Mouse (Mus musculus) kidney, adult 2 months (tissue): ENCODE measurements around the gene Irx3. TPM values are rescaled to one million over a fixed set of nuclear protein-coding genes. Genes with fewer than 3 reads are reported as not detected.

Experiments used
- DNase-seq: peaks from one replicate; pipeline ENCODE4 v3.0.0; 2021
- H3K27ac ChIP-seq: fragments of 200-500 bp; 2 replicates; pipeline ENCODE4 v1.5.1; 2012; ENCODE audit warnings: low read depth, low read length, control low read depth, inconsistent platforms; ENCODE audit not compliant: insufficient read depth
- H3K27me3 ChIP-seq: fragments of 200-500 bp; replicated peaks from 2 replicates; pipeline ENCODE4 v1.6.1; 2012; ENCODE audit warnings: mild to moderate bottlenecking, moderate library complexity, low read length, inconsistent platforms; ENCODE audit not compliant: control insufficient read depth, insufficient read depth
- H3K36me3 ChIP-seq: fragments of 200-500 bp; 2 replicates; pipeline ENCODE4 v1.6.1; 2012; ENCODE audit warnings: mild to moderate bottlenecking, moderate library complexity, low read length, inconsistent platforms; ENCODE audit not compliant: control insufficient read depth, insufficient read depth
- H3K4me1 ChIP-seq: fragments of 200-500 bp; 2 replicates; pipeline ENCODE4 v1.6.1; 2011; ENCODE audit warnings: low read length; ENCODE audit not compliant: control insufficient read depth, insufficient read depth
- H3K4me3 ChIP-seq: fragments of 200-500 bp; 2 replicates; pipeline ENCODE4 v1.5.1; 2011; ENCODE audit warnings: mild to moderate bottlenecking, low read depth, low read length, control low read depth; ENCODE audit not compliant: insufficient read depth
- CTCF ChIP-seq: fragments of 200-500 bp; conservative IDR thresholded peaks from 2 replicates; pipeline ENCODE4 v1.5.1; 2011; ENCODE audit warnings: low read depth, mild to moderate bottlenecking, control low read depth, low read length, moderate library complexity, mixed read lengths; ENCODE audit not compliant: insufficient read depth, insufficient read length
- POLR2A ChIP-seq: fragments of 200-500 bp; IDR thresholded peaks from one replicate; pipeline ENCODE4 v1.6.1; 2011; ENCODE audit warnings: low read depth, low read length, control low read depth
- WGBS: fragments of 180-500 bp; shearing (Covaris S2); methylation state at CpG from one replicate; pipeline ENCODE4 v1.1.7; 2018; 5-methylcytosine and 5-hydroxymethylcytosine counted together
- polyA plus RNA-seq: library from polyadenylated mRNA; depleted of rRNA; stranded (reverse); fragments of >200 nt; gene quantifications from 2 replicates; pipeline ENCODE4 v1.2.3, GENCODE M21; 2012

Gene Irx3
- polyA plus RNA-seq, 1 experiment, result 22.3 TPM

DNA sequence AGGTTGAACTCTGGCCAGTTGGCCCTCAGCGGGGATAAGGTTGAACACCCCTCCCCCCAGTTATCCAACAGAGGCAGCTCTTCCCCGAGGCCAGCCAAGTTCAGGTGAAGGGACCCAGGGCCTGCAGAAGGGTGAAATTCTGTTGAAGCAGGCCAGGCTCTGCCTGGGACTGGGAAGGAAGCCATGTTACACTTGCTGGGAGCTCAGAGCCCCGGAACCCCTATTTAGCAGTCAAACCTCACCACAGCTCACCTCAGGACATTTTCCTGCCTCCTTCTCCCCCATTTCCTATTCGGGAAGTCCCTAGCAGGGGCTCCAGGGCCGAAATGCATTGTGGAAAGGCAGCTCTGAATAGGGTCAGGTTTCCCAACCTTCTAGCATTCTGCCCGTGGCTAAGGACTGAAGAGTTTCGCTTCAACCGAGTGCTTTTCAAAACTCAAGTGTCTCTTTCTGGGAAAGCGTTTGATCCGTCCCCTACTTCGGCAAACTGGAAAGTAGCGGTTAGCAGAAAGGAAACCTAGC, 4.9 kb upstream of the Irx3 start:
- no peaks in the 10 kb centered on the region for H3K27me3 ChIP-seq
- peak; percentile 64 for DNase-seq
- H3K4me1 ChIP-seq, result no peaks in the 10 kb centered on the region
- H3K36me3 ChIP-seq, result no peaks in the 10 kb centered on the region
- WGBS, result 43% methylated on average over 12 of the region's 12 CpGs
- H3K27ac ChIP-seq, result no peak overlapping the region
- TF ChIP-seq CTCF (no peak), POLR2A (no peak)
- H3K4me3 ChIP-seq, result no peak overlapping the region

DNA sequence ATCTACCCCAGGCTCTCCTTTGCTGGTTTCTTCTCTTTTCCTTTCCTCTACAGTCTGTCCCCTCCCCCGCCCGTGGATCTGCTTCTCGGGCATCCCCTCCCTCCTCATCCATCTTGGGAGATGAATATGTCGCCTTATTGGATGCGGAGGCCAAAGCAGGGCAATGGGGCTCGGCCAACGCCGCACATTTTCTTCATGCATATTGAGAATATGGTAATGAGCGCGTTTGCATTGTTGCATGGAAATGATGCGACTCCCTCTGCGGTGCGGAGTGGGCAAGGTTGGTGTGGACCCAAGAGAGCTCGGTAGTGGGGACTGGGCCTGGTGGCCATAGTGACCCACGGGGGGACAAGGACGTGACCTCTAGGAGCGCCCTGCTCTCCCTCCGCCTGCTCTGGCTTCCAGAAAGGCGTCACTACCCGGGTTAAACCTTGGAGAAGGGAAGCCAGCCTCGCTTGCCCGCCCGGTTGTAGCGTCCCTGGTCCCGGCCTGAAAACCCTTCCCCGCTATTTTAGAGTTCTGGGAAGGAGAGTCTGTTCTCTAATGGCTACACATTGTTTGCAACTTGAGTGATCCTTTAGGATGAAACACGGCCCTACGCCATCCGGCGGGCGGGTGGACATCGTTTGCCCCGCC, 4.3 kb upstream of the Irx3 start:
- DNase-seq, result peak; percentile 13
- no peaks in the 10 kb centered on the region for H3K36me3 ChIP-seq
- H3K4me1 ChIP-seq, result no peaks in the 10 kb centered on the region
- H3K27me3 ChIP-seq, result no peaks in the 10 kb centered on the region
- 28% methylated on average over 33 of the region's 33 CpGs for WGBS
- H3K4me3 ChIP-seq, result peak overlapping the region; percentile 7; the same call in 1 of the 2 replicates
- no peak overlapping the region for H3K27ac ChIP-seq
- TF ChIP-seq CTCF, result no peak
- no peak for TF ChIP-seq POLR2A

DNA sequence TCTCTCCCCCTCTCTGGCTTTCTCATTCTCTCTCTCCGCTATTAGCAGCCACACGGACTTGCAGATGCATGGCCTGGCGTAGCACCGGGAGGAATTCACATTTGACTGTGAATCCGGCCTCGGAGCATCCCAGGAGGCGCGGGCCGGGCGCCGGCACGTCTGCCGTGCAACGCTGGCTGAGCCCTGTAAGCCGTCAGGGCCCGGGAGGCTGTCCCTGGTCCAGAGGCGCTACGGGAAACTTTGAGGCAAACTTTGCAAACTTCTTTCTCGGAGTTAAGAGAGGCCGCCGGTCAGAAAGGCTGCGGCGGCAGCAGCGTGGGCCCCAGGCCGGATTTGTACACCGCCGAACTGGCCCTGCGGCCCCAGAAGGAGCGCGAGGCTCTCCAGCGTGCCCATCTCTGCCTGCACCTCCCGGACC, 3.4 kb upstream of the Irx3 start:
- no peak overlapping the region for H3K27ac ChIP-seq
- no peaks in the 10 kb centered on the region for H3K4me1 ChIP-seq
- no peaks in the 10 kb centered on the region for H3K36me3 ChIP-seq
- H3K27me3 ChIP-seq, result no peaks in the 10 kb centered on the region
- whole genome bisulfite sequencing, result 6% methylated on average over 32 of the region's 32 CpGs
- no peak for TF ChIP-seq POLR2A
- peak; percentile 39 for DNase-seq
- peak overlapping the region; percentile 38 for H3K4me3 ChIP-seq

DNA sequence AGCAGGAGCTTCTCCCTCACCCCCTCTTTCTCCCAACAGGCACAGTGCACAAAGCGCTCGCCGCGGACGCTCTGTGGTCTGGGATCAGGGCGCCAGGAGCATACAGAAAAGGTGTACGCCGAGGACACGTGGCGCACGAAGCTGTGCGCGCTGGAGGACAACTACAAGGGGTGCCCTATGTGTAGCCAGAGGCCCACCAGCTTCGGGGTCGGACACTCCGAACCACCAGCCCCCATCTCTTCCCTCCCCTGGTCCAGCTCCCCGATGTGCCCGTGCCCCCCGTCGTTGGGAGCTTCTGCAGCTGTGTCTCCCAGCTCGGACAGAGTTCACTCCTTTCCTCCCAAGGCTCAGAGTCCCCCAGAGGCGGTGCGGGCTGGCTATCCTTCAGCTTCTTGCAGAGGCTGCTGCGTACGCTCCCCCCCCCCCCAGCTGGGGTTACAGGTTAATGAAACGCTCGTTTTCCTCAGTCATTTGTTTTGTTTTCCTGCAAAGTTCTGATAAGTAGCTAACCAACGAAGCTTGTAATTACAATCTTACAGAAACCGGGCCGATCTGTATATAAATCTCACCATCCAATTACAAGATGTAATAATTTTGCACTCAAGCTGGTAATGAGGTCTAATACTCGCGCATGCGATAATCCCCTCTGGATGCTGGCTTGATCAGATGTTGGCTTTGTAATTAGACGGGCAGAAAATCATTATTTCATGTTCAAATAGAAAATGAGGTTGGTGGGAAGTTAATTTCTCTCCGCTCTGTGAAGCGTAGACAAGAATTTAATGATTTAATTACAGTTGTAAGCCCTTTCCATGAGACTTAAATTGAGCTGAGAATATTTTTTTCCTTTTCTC, 2.8 kb upstream of the Irx3 start:
- no peak overlapping the region for H3K4me3 ChIP-seq
- no peak overlapping the region for H3K27ac ChIP-seq

DNA sequence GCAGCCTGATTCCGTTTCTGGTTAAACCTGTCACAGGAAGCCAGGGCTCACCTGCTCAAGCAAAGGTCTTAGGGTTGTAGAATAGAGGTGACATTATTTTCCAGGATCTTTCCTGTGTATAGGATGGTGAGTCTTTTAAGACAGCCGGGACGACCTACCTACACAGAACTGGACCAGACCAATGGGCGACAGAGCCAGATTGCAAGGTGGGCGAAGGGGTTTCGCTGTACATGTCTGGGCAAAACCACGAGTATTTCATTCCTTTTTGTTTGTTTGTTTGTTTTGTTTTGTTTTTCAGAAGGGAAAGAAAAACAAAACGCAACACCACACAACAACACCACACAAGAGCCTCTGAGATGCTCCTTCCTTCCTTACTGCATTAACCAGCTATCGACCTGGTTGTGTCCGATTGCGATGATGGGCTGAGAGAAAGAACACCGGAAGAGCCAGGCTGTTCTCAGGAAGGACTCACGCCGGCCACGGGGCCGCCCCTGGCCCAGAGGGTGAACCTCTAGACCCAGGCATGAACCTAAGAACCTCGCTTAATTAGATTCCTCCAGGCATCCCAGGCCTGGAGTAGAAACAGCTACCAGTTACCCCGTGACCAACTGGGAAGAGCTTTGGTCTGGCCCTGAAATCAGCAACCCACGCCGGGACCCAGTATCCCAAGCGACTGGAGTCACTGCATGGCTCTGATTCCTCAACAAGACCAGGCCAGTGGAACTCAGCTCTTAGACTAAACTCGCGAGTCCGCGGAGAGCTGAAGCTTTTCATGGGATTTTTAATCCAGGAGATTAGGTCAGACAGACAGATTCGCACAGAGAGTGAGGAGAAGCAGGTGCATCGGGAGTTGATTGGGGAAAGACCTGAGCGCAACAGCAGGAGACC, 1.9 kb upstream of the Irx3 start:
- no peak overlapping the region for H3K27ac ChIP-seq
- TF ChIP-seq CTCF (no peak), POLR2A (no peak)
- peaks cover 2% of the 10 kb centered on the region for H3K36me3 ChIP-seq
- no peak overlapping the region for H3K4me3 ChIP-seq
- no peaks in the 10 kb centered on the region for H3K27me3 ChIP-seq
- no peak for DNase-seq
- WGBS, result 48% methylated on average over 28 of the region's 28 CpGs
- no peaks in the 10 kb centered on the region for H3K4me1 ChIP-seq

More for the DNA sequence above, 2.8 kb upstream of the Irx3 start:
- TF ChIP-seq POLR2A (no peak), CTCF (no peak)
- Histone ChIP-seq H3K36me3 (peaks cover 2% of the 10 kb centered on the region), H3K4me1 (no peaks in the 10 kb centered on the region), H3K27me3 (no peaks in the 10 kb centered on the region)
- WGBS, result 27% methylated on average over 36 of the region's 36 CpGs
- DNase-seq, result peak; percentile 63

DNA sequence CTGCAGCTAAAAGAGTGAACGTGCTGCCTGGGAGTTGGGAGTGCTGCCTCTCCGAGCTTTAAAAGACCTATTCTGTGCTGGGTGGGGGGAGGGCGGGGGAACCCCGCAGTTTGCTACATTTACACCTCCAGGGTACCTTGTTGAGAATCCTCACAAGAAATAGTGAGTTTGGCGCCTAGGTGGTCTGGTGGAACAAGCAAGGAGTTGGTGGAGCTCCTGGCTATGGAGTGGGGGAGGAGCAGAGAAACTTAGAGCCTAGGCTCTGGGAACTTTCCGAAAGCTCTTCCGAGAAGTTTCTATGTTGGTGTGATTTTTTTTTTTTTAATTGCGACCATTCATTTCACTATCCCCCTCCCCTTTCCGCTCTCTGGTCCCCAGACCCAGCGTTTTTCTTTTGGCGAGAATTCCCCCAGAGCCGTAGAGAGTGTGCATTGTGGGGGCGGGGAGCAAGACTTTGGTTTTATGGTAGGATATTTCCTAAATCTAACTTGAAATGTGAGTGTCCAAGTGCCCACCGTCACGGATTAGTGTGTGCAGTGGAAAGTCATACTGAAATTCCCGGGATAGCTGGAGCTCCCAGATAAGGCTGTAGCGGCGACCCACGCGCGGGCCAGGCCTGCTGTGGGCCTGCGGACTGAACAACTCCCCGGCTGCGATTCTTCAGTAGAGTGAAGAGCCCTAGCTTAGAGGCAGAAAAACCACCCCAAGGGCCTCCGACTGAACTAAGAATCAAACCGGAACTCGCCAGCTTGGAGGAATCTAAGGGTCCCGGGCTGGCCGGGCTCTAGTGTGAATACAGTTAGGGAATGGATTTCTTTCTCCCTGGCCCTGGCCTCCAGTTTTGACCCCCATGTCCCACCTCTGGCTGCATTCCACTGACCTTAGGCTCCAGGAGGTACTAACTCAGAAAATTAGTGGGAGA, 795 bp upstream of the Irx3 start:
- no peaks in the 10 kb centered on the region for H3K27me3 ChIP-seq
- H3K36me3 ChIP-seq, result peaks cover 2% of the 10 kb centered on the region
- H3K4me1 ChIP-seq, result no peaks in the 10 kb centered on the region
- TF ChIP-seq POLR2A (no peak), CTCF (no peak)
- peak overlapping the region; percentile 73 for H3K4me3 ChIP-seq
- no peak overlapping the region for H3K27ac ChIP-seq
- WGBS, result 34% methylated on average over 29 of the region's 29 CpGs
- no peak for DNase-seq
